Mouse (Mus musculus) E14TG2a.4 (cell line): ENCODE data around the gene Hist1h2ae.

Experiments used
- CTCF ChIP-seq: conservative IDR thresholded peaks from 2 replicates; pipeline ENCODE4 v1.5.1; 2014; ENCODE audit warnings: low read length
- NANOG ChIP-seq: IDR thresholded peaks from 2 replicates; pipeline ENCODE4 v1.6.1; 2014; ENCODE audit warnings: borderline replicate concordance, low read length, mixed read lengths
- POU5F1 ChIP-seq: IDR thresholded peaks from 2 replicates; pipeline ENCODE4 v1.6.1; 2014; ENCODE audit warnings: low read length, borderline replicate concordance

DNA sequence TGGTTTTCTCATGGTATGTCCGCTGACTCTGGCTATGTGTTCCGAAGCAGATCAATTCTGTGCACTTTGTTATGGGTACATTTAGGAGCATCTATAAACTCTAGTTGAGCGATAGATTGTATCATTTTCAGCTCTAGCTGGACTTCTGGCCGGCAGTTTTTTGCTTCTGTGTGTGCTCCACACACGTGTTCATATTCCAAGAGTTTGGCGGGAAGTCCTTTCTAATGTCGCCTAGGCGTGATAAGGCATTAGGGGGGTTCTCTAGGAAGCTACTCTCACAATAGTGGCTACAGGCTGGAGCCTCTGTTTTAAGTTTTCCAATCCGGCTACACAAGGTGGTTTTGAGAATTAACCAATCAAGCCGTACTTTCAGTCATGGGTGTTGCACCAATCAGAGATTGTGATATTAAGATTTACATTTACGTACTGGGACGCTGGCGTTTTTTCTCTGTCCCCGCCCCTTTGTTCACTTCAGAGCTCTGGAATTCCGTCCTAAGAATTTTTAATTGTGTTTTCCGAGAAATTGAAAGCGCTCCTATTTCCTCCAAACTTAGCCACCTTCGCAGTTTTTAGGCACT is 15.1 kb downstream of the Hist1h2ae start:
- TF ChIP-seq CTCF: no peak
- no peak for TF ChIP-seq POU5F1
- no peak for TF ChIP-seq NANOG
